In genomic region chr8:54488437-54488836, GRCm38 (mm10) we compare ENCODE assay signal across 21 mouse cellular contexts. TPM values are rescaled to one million over a fixed set of nuclear protein-coding genes. Genes with fewer than 3 reads are reported as not detected.
DNase-seq lines count a peak whose midpoint lies in the region; ATAC-seq and TF ChIP-seq lines count a peak whose summit lies in the region.
"Had no signal": no experiment of that assay in that cellular context is flagged by ENCODE, and none has a peak within 500 bp of the region (broad histone marks: within the 10 kb centered on the region; RNA-seq: fewer than 3 reads in every experiment).

No protein-coding gene starts in this region.

- H3K4me3 ChIP-seq in kidney, embryonic 15.5 days (replicated peaks), result no peak overlapping the region
- H3K4me3 ChIP-seq in kidney, adult 2 months (ENCODE audit: insufficient read depth, low read depth, low read length), result no peak overlapping the region
- H3K4me3 ChIP-seq in lung, embryonic 14.5 days (ENCODE audit: low read depth, low read length), result no peak overlapping the region
- H3K4me3 ChIP-seq: embryonic facial prominence, embryonic 13.5 days; embryonic facial prominence, embryonic 15.5 days; erythroblast, embryonic 14.5 days; forebrain, embryonic 10.5 days; forebrain, embryonic 12.5 days had no signal

- no peak overlapping the region for H3K4me2 ChIP-seq in kidney, embryonic 15.5 days
- no peak overlapping the region for H3K4me2 ChIP-seq in lung, embryonic 14.5 days
- H3K4me2 ChIP-seq: embryonic facial prominence, embryonic 13.5 days; embryonic facial prominence, embryonic 15.5 days; forebrain, embryonic 12.5 days had no signal

- ATAC-seq in kidney, embryonic 15.5 days (replicated peaks; ENCODE audit: low FRiP score), result 0 out of 2 replicates have a peak, but pooled peaks have one; percentile 57
- no peak for ATAC-seq in lung, embryonic 14.5 days (ENCODE audit: insufficient read depth)
- ATAC-seq: forebrain, embryonic 14.5 days; forebrain, embryonic 16.5 days had no signal

- no peak overlapping the region for H3K27ac ChIP-seq in kidney, embryonic 15.5 days
- no peak overlapping the region for H3K27ac ChIP-seq in kidney, adult 2 months (ENCODE audit: insufficient read depth, low read depth, low read length)
- H3K27ac ChIP-seq in lung, embryonic 14.5 days (ENCODE audit: low read depth), result no peak overlapping the region
- H3K27ac ChIP-seq: embryonic facial prominence, embryonic 13.5 days; embryonic facial prominence, embryonic 15.5 days; forebrain, embryonic 10.5 days; forebrain, embryonic 12.5 days had no signal

- no peaks in the 10 kb centered on the region for H3K9me3 ChIP-seq in kidney, embryonic 15.5 days (replicated peaks)
- no peaks in the 10 kb centered on the region for H3K9me3 ChIP-seq in lung, embryonic 14.5 days (ENCODE audit: low read depth, low read length)
- H3K9me3 ChIP-seq: embryonic facial prominence, embryonic 13.5 days; embryonic facial prominence, embryonic 15.5 days; forebrain, embryonic 10.5 days; forebrain, embryonic 12.5 days had no signal

- no peak overlapping the region for H3K9ac ChIP-seq in kidney, embryonic 15.5 days
- no peak overlapping the region for H3K9ac ChIP-seq in lung, embryonic 14.5 days
- H3K9ac ChIP-seq: embryonic facial prominence, embryonic 13.5 days; embryonic facial prominence, embryonic 15.5 days; forebrain, embryonic 12.5 days had no signal

- no peak for TF ChIP-seq CTCF in kidney, adult 2 months (conservative IDR thresholded peaks at IDR 0.05; ENCODE audit: insufficient read depth, insufficient read length, low read depth, low read length)
- no peak for TF ChIP-seq CTCF in lung, embryonic 14.5 days (IDR thresholded peaks at IDR 0.05; ENCODE audit: low read depth)

- no peak for TF ChIP-seq POLR2A in kidney, adult 2 months (IDR thresholded peaks at IDR 0.05; ENCODE audit: low read depth, low read length)

- peaks cover 16% of the 10 kb centered on the region for H3K4me1 ChIP-seq in kidney, embryonic 15.5 days
- no peaks in the 10 kb centered on the region for H3K4me1 ChIP-seq in kidney, adult 2 months (ENCODE audit: control insufficient read depth, insufficient read depth, low read length)
- no peaks in the 10 kb centered on the region for H3K4me1 ChIP-seq in lung, embryonic 14.5 days (ENCODE audit: insufficient read depth)
- H3K4me1 ChIP-seq: embryonic facial prominence, embryonic 15.5 days had no signal

- H3K36me3 ChIP-seq in kidney, embryonic 15.5 days, result no peaks in the 10 kb centered on the region
- no peaks in the 10 kb centered on the region for H3K36me3 ChIP-seq in kidney, adult 2 months (ENCODE audit: control insufficient read depth, insufficient read depth, low read length)
- no peaks in the 10 kb centered on the region for H3K36me3 ChIP-seq in lung, embryonic 14.5 days (ENCODE audit: insufficient read depth)
- H3K36me3 ChIP-seq: embryonic facial prominence, embryonic 13.5 days; embryonic facial prominence, embryonic 15.5 days; forebrain, embryonic 10.5 days; forebrain, embryonic 12.5 days had no signal

- WGBS in kidney, embryonic 15.5 days, result 53% methylated on average over 4 of the region's 4 CpGs
- WGBS in kidney, adult 2 months, result 55% methylated on average over 4 of the region's 4 CpGs
- WGBS in lung, embryonic 14.5 days, result 66% methylated on average over 4 of the region's 4 CpGs

- H3K27me3 ChIP-seq in kidney, embryonic 15.5 days, result peaks cover 9% of the 10 kb centered on the region; the same call in 1 of the 2 replicates
- H3K27me3 ChIP-seq in kidney, adult 2 months (replicated peaks; ENCODE audit: control insufficient read depth, insufficient read depth, low read length), result no peaks in the 10 kb centered on the region
- H3K27me3 ChIP-seq in lung, embryonic 14.5 days (ENCODE audit: insufficient read depth, low read length), result no peaks in the 10 kb centered on the region
- H3K27me3 ChIP-seq: embryonic facial prominence, embryonic 15.5 days had no signal

- DNase-seq in kidney, adult 2 months, result no peak
- peak; percentile 1 for DNase-seq in lung, embryonic 14.5 days
- no peak for DNase-seq in lung, postnatal 36 days
- DNase-seq: adrenal gland, adult 2 months; adrenal gland, postnatal 10 days; adrenal gland, postnatal 25 days; cerebellum, adult 11 months; cerebellum, adult 18-20 months; cerebellum, adult 8-10 months; cerebellum, adult 9-11 months; cerebellum, postnatal 14 days; cerebellum, postnatal 36 days; embryo, embryonic 11 days had no signal

RNA-seq across cellular contexts. Expression of gene Asb5, which starts 40.9 kb away (rescaled TPM):
- polyA plus RNA-seq in kidney, embryonic 15.5 days (2015; fragmentation: Nextera tagmentation; extraction: Ambion mirVana), result 4.2 and 5.3 TPM in 2 replicates
- polyA plus RNA-seq in kidney, adult 2 months (2012; rRNA removed), result 1.4 and 2.9 TPM in 2 replicates
- polyA plus RNA-seq in lung, embryonic 14.5 days (2014; fragmentation: Nextera tagmentation; extraction: Ambion mirVana), result 6.0 and 7.7 TPM in 2 replicates
- polyA plus RNA-seq: erythroblast, embryonic 14.5 days had no signal

RNA-seq across cellular contexts. Expression of gene Spcs3, which starts 41.4 kb away (rescaled TPM):
- polyA plus RNA-seq in kidney, embryonic 15.5 days (2015; fragmentation: Nextera tagmentation; extraction: Ambion mirVana), result 95.9 and 104 TPM in 2 replicates
- polyA plus RNA-seq in kidney, adult 2 months (2012; rRNA removed), result 12.8 and 17.9 TPM in 2 replicates
- 87.8 and 92.9 TPM in 2 replicates for polyA plus RNA-seq in lung, embryonic 14.5 days (2014; fragmentation: Nextera tagmentation; extraction: Ambion mirVana)
